Mouse (Mus musculus) layer of hippocampus, adult 2 months (tissue): ENCODE results near the gene Smtn. TPM values are rescaled to one million over a fixed set of nuclear protein-coding genes. Genes with fewer than 3 reads are reported as not detected.

Source experiments
- DNase-seq, 2 experiments: peaks; one replicate each; pipeline ENCODE4 v3.0.0; 2022; ENCODE audit warnings: low spot score in 2 of 2
- H3K27ac ChIP-seq: fragments of 200-600 bp; 2 replicates; pipeline ENCODE4 v1.8.1; 2022
- H3K4me3 ChIP-seq: fragments of 200-600 bp; 2 replicates; pipeline ENCODE4 v1.8.1; 2022; ENCODE audit warnings: mild to moderate bottlenecking
- CTCF ChIP-seq: fragments of 200-600 bp; conservative IDR thresholded peaks from 2 replicates; pipeline ENCODE4 v1.8.1; 2022; ENCODE audit warnings: antibody characterized with exemption, mild to moderate bottlenecking, moderate library complexity
- total RNA-seq, 2 experiments: library from RNA; stranded (reverse); gene quantifications; 2 replicates each; pipeline ENCODE4 v1.2.3; 2021

Smtn gene
- total RNA-seq, 2 experiments from 2014 or later: 7.4 to 10.3 TPM

DNA sequence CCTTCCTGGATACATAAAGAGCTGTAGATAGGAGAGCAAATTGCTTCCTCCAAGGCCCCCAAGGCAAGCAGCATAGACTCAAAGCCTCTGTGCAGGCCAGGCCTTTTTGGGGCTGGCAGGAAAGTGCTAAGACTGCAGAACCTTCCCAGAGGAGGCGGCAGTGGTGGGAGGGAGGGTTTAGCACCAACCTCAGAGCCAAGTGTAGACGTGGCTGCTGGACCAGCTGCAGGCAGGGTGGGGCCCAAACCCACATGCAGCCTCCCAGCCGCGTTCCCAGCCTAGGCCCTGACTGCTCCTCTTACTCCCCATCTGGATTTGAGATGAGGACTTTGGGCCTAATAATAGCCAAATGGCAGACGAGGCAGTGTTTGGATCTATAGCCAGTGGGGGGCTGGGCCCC lies 2.6 kb upstream of the Smtn start:
- Histone ChIP-seq H3K4me3 (no peak overlapping the region), H3K27ac (no peak overlapping the region)
- TF ChIP-seq CTCF: no peak
- DNase-seq: no peak

GRCm38 (mm10) chr11:3541932-3542331 lies 1.5 kb upstream of the Smtn start:
- no peak overlapping the region for H3K4me3 ChIP-seq
- TF ChIP-seq CTCF: no peak
- no peak overlapping the region for H3K27ac ChIP-seq
- DNase-seq: no peak

GRCm38 (mm10) chr11:3539826-3540196 lies 601 bp downstream of the Smtn start:
- peak; percentile 46 for TF ChIP-seq CTCF
- peak overlapping the region; percentile 74; the same call in 1 of the 2 replicates for H3K27ac ChIP-seq
- DNase-seq: no peak
- H3K4me3 ChIP-seq: peak overlapping the region; percentile 61

GRCm38 (mm10) chr11:3539111-3539825 lies 1.1 kb downstream of the Smtn start:
- peak; percentile 88 to 93 for DNase-seq
- H3K27ac ChIP-seq: peak overlapping the region; percentile 74
- no peak for TF ChIP-seq CTCF
- H3K4me3 ChIP-seq: peak overlapping the region; percentile 61

GRCm38 (mm10) chr11:3538341-3538740 lies 2.1 kb downstream of the Smtn start:
- no peak for TF ChIP-seq CTCF
- Histone ChIP-seq H3K27ac (peak overlapping the region; percentile 67; the same call in 1 of the 2 replicates), H3K4me3 (peak overlapping the region; percentile 61)
- DNase-seq: no peak

DNA sequence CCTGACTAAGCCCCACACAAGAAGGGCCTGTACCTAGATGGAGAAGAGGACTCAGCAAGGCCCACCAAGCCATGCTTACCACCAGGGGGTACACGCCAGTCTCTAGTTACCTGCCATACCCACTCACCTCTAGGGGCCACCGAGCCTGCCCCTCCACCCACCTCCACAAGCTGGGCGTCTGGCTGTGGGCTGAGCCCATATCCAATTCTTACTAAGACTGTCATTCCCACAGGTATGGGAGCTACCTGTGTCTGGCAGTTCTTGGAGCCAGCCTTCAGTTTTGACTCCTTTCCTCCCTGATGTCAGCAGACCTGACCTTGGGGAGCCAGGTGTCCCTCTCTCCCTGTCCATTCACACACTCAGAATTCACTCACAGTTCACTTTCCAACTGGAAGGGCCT lies 2.7 kb downstream of the Smtn start:
- Histone ChIP-seq H3K27ac (no peak overlapping the region), H3K4me3 (no peak overlapping the region; the same call in 1 of the 2 replicates)
- TF ChIP-seq CTCF: no peak
- DNase-seq: no peak

GRCm38 (mm10) chr11:3536745-3537333 lies 3.6 kb downstream of the Smtn start:
- no peak for DNase-seq
- TF ChIP-seq CTCF: no peak
- H3K4me3 ChIP-seq: no peak overlapping the region
- no peak overlapping the region for H3K27ac ChIP-seq

GRCm38 (mm10) chr11:3536082-3536481 lies 4.3 kb downstream of the Smtn start:
- H3K4me3 ChIP-seq: peak overlapping the region; percentile 68
- no peak for DNase-seq
- no peak for TF ChIP-seq CTCF

DNA sequence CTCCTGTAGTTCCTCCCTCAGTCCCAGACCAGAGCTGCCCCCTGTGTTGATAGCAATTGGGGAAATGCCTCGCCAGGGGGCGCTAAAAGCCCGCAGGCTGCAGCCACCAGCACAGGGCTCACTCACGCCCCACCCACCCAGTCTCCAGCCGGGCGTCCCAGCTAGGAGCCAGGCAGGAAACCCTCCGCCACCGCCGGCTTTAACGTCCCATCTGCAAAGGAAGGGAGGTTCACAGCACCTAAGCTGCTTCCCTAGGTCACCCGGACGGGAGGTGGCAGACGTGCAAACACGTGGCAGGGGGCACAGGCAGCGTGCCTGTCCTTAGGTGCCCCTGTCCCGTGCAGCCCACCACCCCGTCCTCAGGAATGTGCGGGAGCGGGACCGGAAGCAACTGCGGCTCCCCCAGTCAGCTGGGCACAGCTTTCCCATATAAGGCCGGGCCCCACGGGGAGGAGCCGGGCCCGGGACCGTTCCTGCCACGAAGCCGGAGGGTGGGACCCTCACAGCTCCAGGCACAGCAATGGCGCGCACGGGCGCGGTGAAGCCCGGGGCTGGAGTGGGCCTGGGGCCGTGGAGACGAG lies 4.9 kb downstream of the Smtn start:
- DNase-seq: peak; percentile 92 to 96
- TF ChIP-seq CTCF: peak; percentile 98
- Histone ChIP-seq H3K4me3 (peak overlapping the region; percentile 68), H3K27ac (peak overlapping the region; percentile 80)

More at GRCm38 (mm10) chr11:3536082-3536481, 4.3 kb downstream of the Smtn start:
- peak overlapping the region; percentile 80 for H3K27ac ChIP-seq

GRCm38 (mm10) chr11:3534956-3535355 lies 5.5 kb downstream of the Smtn start:
- no peak for DNase-seq
- no peak for TF ChIP-seq CTCF

DNA sequence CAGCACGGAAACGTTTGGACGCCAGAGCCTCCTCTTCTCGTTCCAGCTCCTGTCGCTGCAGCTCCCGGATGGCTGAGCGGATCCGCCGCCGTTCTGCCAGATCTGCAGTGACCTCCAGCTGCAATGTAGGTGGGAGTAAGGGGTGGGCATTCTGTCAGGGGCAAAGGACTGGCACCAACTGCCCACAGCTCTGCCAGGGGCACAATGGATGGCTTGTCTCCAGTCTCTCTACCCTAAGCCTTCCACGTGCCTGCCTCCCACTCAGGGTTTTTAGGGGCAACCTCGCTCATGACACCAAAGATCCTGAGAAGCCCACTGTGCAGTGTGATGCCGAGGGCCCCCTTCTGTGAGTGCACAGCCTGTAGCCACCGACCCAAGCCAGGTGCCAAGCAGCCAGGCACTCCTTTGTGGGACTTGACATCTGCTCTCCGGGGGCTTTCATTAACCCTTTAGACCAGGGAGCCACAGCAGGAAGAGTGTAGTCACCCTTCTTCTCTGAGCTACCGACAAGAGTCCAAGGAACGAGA lies 6.9 kb downstream of the Smtn start:
- H3K4me3 ChIP-seq: no peak overlapping the region
- DNase-seq: no peak
- TF ChIP-seq CTCF: no peak
- no peak overlapping the region for H3K27ac ChIP-seq

More at GRCm38 (mm10) chr11:3534956-3535355, 5.5 kb downstream of the Smtn start:
- H3K27ac ChIP-seq: peak overlapping the region; percentile 80
- peak overlapping the region; percentile 68 for H3K4me3 ChIP-seq

DNA sequence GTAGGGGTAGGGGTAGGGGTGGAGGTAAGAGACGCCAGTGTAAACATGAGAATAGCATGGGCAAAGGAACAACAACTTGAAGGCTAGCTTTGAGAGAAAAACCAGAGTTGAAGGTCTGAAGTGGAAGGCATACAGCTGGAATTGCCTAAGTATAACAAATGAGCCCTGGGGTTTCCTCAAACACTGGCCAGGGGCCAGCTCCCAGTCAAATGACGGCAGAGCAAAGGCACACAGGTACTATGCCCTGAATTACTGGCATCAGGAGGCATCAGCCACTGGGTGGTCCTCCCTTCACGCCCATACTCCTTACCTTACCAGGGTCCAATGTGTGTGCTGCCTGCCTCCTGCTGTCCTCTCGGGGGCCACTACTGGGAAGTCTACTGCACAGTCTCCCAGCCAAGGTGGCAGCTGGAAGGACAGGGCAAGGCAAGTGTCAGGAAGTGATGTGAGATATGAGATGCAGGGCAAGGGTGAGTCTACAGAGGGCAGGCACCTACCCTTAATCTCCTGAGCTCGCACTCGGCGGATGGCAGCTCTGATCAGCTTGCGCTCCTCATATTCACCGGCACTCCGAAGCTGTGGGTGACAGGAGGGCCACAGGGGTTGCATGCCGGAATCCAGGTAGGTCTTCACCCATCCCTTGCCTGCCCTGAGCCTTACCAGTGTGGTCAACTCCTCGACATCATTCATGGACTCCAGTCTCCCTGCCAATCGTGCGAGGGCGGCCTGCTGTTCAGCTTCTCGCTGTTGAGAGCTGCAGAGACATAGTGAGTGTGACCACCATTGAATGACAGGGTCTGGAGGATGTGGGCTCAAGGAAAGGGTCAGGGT lies 8.1 kb downstream of the Smtn start:
- DNase-seq: no peak
- no peak for TF ChIP-seq CTCF
- H3K4me3 ChIP-seq: no peak overlapping the region
- H3K27ac ChIP-seq: no peak overlapping the region
